Mouse (Mus musculus): Measurements from ENCODE around the gene Nrsn2.

Nrsn2 gene

GRCm38 (mm10) chr2:152376345-152376741, at the start of gene Nrsn2:
TSS of gene Nrsn2 (minus strand) at chr2:152376638.
- peak; percentile 80 for DNase-seq (ENCODE audit: low read depth, low spot score)

- DNase-seq (ENCODE audit: low read depth, low spot score) = no peak
These were observed 39.3 kb upstream of the Nrsn2 start for GRCm38 (mm10) chr2:152415786-152416185.

GRCm38 (mm10) chr2:152415287-152415686, 38.8 kb upstream of the Nrsn2 start, which contains the start of gene 6820408C15Rik:
TSS of gene 6820408C15Rik (plus strand) at chr2:152415587.
- DNase-seq (ENCODE audit: low read depth, low spot score) = no peak

GRCm38 (mm10) chr2:152414591-152415165, 38.2 kb upstream of the Nrsn2 start, which contains the start of gene Zcchc3:
TSS of gene Zcchc3 (minus strand) at chr2:152415027.
- DNase-seq (ENCODE audit: low read depth, low spot score) = peak; percentile 95

GRCm38 (mm10) chr2:152413765-152414584, 37.5 kb upstream of the Nrsn2 start:
- DNase-seq (ENCODE audit: low read depth, low spot score) = no peak

- no peak for DNase-seq (ENCODE audit: low read depth, low spot score)
These were observed 36.8 kb upstream of the Nrsn2 start for GRCm38 (mm10) chr2:152413158-152413764.

- DNase-seq (ENCODE audit: low read depth, low spot score) = no peak
These were observed 36.2 kb upstream of the Nrsn2 start for GRCm38 (mm10) chr2:152412526-152413157.

- DNase-seq (ENCODE audit: low read depth, low spot score) = no peak
These were observed 35.0 kb upstream of the Nrsn2 start for GRCm38 (mm10) chr2:152411471-152411870.

- peak; percentile 76 for DNase-seq (ENCODE audit: low read depth, low spot score)
These were observed 34.5 kb upstream of the Nrsn2 start for GRCm38 (mm10) chr2:152410971-152411371.

GRCm38 (mm10) chr2:152409781-152410180, 33.3 kb upstream of the Nrsn2 start:
- DNase-seq (ENCODE audit: low read depth, low spot score) = no peak

GRCm38 (mm10) chr2:152406126-152406525, 29.7 kb upstream of the Nrsn2 start:
- DNase-seq (ENCODE audit: low read depth, low spot score) = peak; percentile 99

- DNase-seq (ENCODE audit: low read depth, low spot score) = no peak
These were observed 22.7 kb upstream of the Nrsn2 start for GRCm38 (mm10) chr2:152399122-152399542.

GRCm38 (mm10) chr2:152398691-152399090, 22.3 kb upstream of the Nrsn2 start:
- DNase-seq (ENCODE audit: low read depth, low spot score) = peak; percentile 96

GRCm38 (mm10) chr2:152397680-152398435, 21.4 kb upstream of the Nrsn2 start, which contains the start of gene Sox12:
TSS of gene Sox12 (minus strand) at chr2:152398063.
- peak; percentile 98 for DNase-seq (ENCODE audit: low read depth, low spot score)

GRCm38 (mm10) chr2:152397004-152397589, 20.7 kb upstream of the Nrsn2 start:
- DNase-seq (ENCODE audit: low read depth, low spot score) = peak; percentile 90

GRCm38 (mm10) chr2:152396110-152397003, 19.9 kb upstream of the Nrsn2 start:
- DNase-seq (ENCODE audit: low read depth, low spot score) = peak; percentile 97

GRCm38 (mm10) chr2:152395271-152395920, 19.0 kb upstream of the Nrsn2 start:
- no peak for DNase-seq (ENCODE audit: low read depth, low spot score)

- no peak for DNase-seq (ENCODE audit: low read depth, low spot score)
These were observed 17.0 kb upstream of the Nrsn2 start for GRCm38 (mm10) chr2:152393225-152394017.

Measured in brain, adult 2 months (tissue).